Mouse (Mus musculus) midbrain, embryonic 16.5 days (tissue): ENCODE data around the gene Kcnab3. TPM values are rescaled to one million over a fixed set of nuclear protein-coding genes. Genes with fewer than 3 reads are reported as not detected.

Experiments
- ATAC-seq: fragments of 200-750 bp; cut with Nextera tagmentation; 2 replicates; pipeline ENCODE4 v1.8.0; 2017; ENCODE audit warnings: moderate TSS enrichment
- H3K27ac ChIP-seq: fragments of 300-500 bp; sonication (generic); 2 replicates; pipeline ENCODE4 v1.5.1; 2014; ENCODE audit warnings: mild to moderate bottlenecking, low read length, mixed read lengths
- H3K27me3 ChIP-seq: fragments of 300-500 bp; sonication (generic); 2 replicates; pipeline ENCODE4 v1.6.1; 2014; ENCODE audit warnings: low read depth, low read length, mixed read lengths; ENCODE audit not compliant: control insufficient read depth, insufficient read depth
- H3K36me3 ChIP-seq: fragments of 300-500 bp; sonication (generic); 2 replicates; pipeline ENCODE4 v1.6.1; 2014; ENCODE audit warnings: mild to moderate bottlenecking, low read length, moderate library complexity, mixed read lengths; ENCODE audit not compliant: control insufficient read depth, insufficient read depth
- H3K4me1 ChIP-seq: fragments of 300-500 bp; sonication (generic); 2 replicates; pipeline ENCODE4 v1.6.1; 2014; ENCODE audit warnings: mild to moderate bottlenecking, low read length, mixed read lengths; ENCODE audit not compliant: control insufficient read depth, insufficient read depth
- H3K4me2 ChIP-seq: fragments of 300-500 bp; sonication (generic); 2 replicates; pipeline ENCODE4 v1.6.1; 2014; ENCODE audit warnings: mild to moderate bottlenecking, low read length, mixed read lengths
- H3K4me3 ChIP-seq: fragments of 300-500 bp; sonication (generic); 2 replicates; pipeline ENCODE4 v1.5.1; 2014; ENCODE audit warnings: low read depth, mild to moderate bottlenecking, low read length, moderate library complexity, mixed read lengths
- H3K9ac ChIP-seq: fragments of 300-500 bp; sonication (generic); 2 replicates; pipeline ENCODE4 v1.6.1; 2014; ENCODE audit warnings: low read depth, low read length, mixed read lengths
- H3K9me3 ChIP-seq: fragments of 300-500 bp; sonication (generic); replicated peaks from 2 replicates; pipeline ENCODE4 v1.6.1; 2014; ENCODE audit warnings: mild to moderate bottlenecking, low read length, mixed read lengths; ENCODE audit not compliant: control insufficient read depth, poor library complexity, severe bottlenecking
- WGBS: fragments of 180-500 bp; shearing (Covaris S2); extraction: QIAGEN DNeasy Blood & Tissue Kit; methylation state at CpG from one replicate; pipeline ENCODE4 v1.1.7; 2014; 5-methylcytosine and 5-hydroxymethylcytosine counted together
- polyA plus RNA-seq: library from polyadenylated mRNA; unstranded; fragments of >200 nt; fragmentation: Nextera tagmentation; extraction: Ambion mirVana; gene quantifications from 2 replicates; pipeline ENCODE4 v1.2.1, GENCODE M21; 2015

Kcnab3 gene
- polyA plus RNA-seq, 1 experiment from 2014 or later: 5.3 TPM

- Histone ChIP-seq H3K4me2 (peak within 1 kb of the TSS; percentile 92), H3K27ac (peak within 1 kb of the TSS; percentile 97), H3K4me1 (peaks cover 15% of the 10 kb centered on the region), H3K27me3 (no peaks in the 10 kb centered on the region), H3K9me3 (no peaks in the 10 kb centered on the region), H3K9ac (peak within 1 kb of the TSS; percentile 85), H3K36me3 (peaks cover 8% of the 10 kb centered on the region), H3K4me3 (peak within 1 kb of the TSS; percentile 66)
- 1% methylated on average over 95 of the region's 99 CpGs for WGBS
- peak; percentile 94 for ATAC-seq
These were observed 14.4 kb downstream of the Kcnab3 start, which contains the start of gene Rnf227 for GRCm38 (mm10) chr11:69340161-69341131. Gene Rnf227, plus strand, starts transcription at chr11:69340461.

GRCm38 (mm10) chr11:69346441-69346840, 20.4 kb downstream of the Kcnab3 start:
- Histone ChIP-seq H3K9ac (no peak overlapping the region), H3K27me3 (no peaks in the 10 kb centered on the region), H3K4me2 (no peak overlapping the region), H3K36me3 (peaks cover 57% of the 10 kb centered on the region), H3K4me3 (no peak overlapping the region), H3K9me3 (no peaks in the 10 kb centered on the region), H3K27ac (no peak overlapping the region), H3K4me1 (peaks cover 8% of the 10 kb centered on the region)
- WGBS: 94% methylated on average over 25 of the region's 26 CpGs
- ATAC-seq: no peak

GRCm38 (mm10) chr11:69356544-69356943, 30.5 kb downstream of the Kcnab3 start:
- no peak overlapping the region for H3K4me2 ChIP-seq
- peaks cover 90% of the 10 kb centered on the region for H3K36me3 ChIP-seq
- H3K27me3 ChIP-seq: no peaks in the 10 kb centered on the region
- no peak overlapping the region for H3K4me3 ChIP-seq
- no peak overlapping the region for H3K27ac ChIP-seq
- H3K4me1 ChIP-seq: no peaks in the 10 kb centered on the region
- no peaks in the 10 kb centered on the region for H3K9me3 ChIP-seq
- 94% methylated on average over 5 of the region's 5 CpGs for WGBS
- H3K9ac ChIP-seq: no peak overlapping the region
- no peak for ATAC-seq

- ATAC-seq: no peak
- WGBS: 95% methylated on average over 12 of the region's 12 CpGs
- peaks cover 88% of the 10 kb centered on the region for H3K36me3 ChIP-seq
- no peaks in the 10 kb centered on the region for H3K27me3 ChIP-seq
- no peak overlapping the region for H3K4me2 ChIP-seq
- H3K4me3 ChIP-seq: no peak overlapping the region
- no peak overlapping the region for H3K27ac ChIP-seq
- no peak overlapping the region for H3K9ac ChIP-seq
- no peaks in the 10 kb centered on the region for H3K9me3 ChIP-seq
- H3K4me1 ChIP-seq: no peaks in the 10 kb centered on the region
These were observed 31.6 kb downstream of the Kcnab3 start for GRCm38 (mm10) chr11:69357690-69358089.

- no peak overlapping the region for H3K4me3 ChIP-seq
- H3K36me3 ChIP-seq: peaks cover 60% of the 10 kb centered on the region
- no peak overlapping the region for H3K4me2 ChIP-seq
- no peak for ATAC-seq
- no peaks in the 10 kb centered on the region for H3K27me3 ChIP-seq
- H3K4me1 ChIP-seq: peaks cover 20% of the 10 kb centered on the region
- no peak overlapping the region for H3K27ac ChIP-seq
- no peak overlapping the region for H3K9ac ChIP-seq
- no peaks in the 10 kb centered on the region for H3K9me3 ChIP-seq
- 71% methylated on average over 7 of the region's 7 CpGs for WGBS
These were observed 36.0 kb downstream of the Kcnab3 start for GRCm38 (mm10) chr11:69362021-69362420.

GRCm38 (mm10) chr11:69362479-69362878, 36.4 kb downstream of the Kcnab3 start:
- H3K4me3 ChIP-seq: no peak overlapping the region
- no peaks in the 10 kb centered on the region for H3K27me3 ChIP-seq
- WGBS: 91% methylated on average over 2 of the region's 2 CpGs
- H3K4me2 ChIP-seq: no peak overlapping the region
- H3K4me1 ChIP-seq: peaks cover 20% of the 10 kb centered on the region
- no peak overlapping the region for H3K9ac ChIP-seq
- ATAC-seq: no peak
- H3K9me3 ChIP-seq: no peaks in the 10 kb centered on the region
- no peak overlapping the region for H3K27ac ChIP-seq
- H3K36me3 ChIP-seq: peaks cover 55% of the 10 kb centered on the region

GRCm38 (mm10) chr11:69364376-69364775, 38.3 kb downstream of the Kcnab3 start:
- Histone ChIP-seq H3K9ac (peak overlapping the region; percentile 8; the same call in 1 of the 2 replicates), H3K4me3 (no peak overlapping the region)
- WGBS: 47% methylated on average over 8 of the region's 8 CpGs

GRCm38 (mm10) chr11:69364910-69365309, 38.9 kb downstream of the Kcnab3 start:
- Histone ChIP-seq H3K4me2 (peak overlapping the region; percentile 96), H3K27me3 (no peaks in the 10 kb centered on the region), H3K4me1 (peaks cover 20% of the 10 kb centered on the region), H3K27ac (peak overlapping the region; percentile 100), H3K36me3 (peaks cover 33% of the 10 kb centered on the region), H3K9ac (peak overlapping the region; percentile 8; the same call in 1 of the 2 replicates), H3K9me3 (no peaks in the 10 kb centered on the region), H3K4me3 (no peak overlapping the region)
- 3% methylated on average over 6 of the region's 6 CpGs for WGBS
- ATAC-seq: peak; percentile 30

More at GRCm38 (mm10) chr11:69364376-69364775, 38.3 kb downstream of the Kcnab3 start:
- peaks cover 20% of the 10 kb centered on the region for H3K4me1 ChIP-seq
- no peak for ATAC-seq
- H3K36me3 ChIP-seq: peaks cover 39% of the 10 kb centered on the region
- H3K4me2 ChIP-seq: peak overlapping the region; percentile 96
- no peaks in the 10 kb centered on the region for H3K27me3 ChIP-seq
- peak overlapping the region; percentile 66 for H3K27ac ChIP-seq
- H3K9me3 ChIP-seq: no peaks in the 10 kb centered on the region

- peak; percentile 29 for ATAC-seq
- Histone ChIP-seq H3K4me2 (peak overlapping the region; percentile 96), H3K9ac (peak overlapping the region; percentile 65), H3K27ac (peak overlapping the region; percentile 100), H3K4me1 (peaks cover 23% of the 10 kb centered on the region), H3K4me3 (peak overlapping the region; percentile 92), H3K9me3 (no peaks in the 10 kb centered on the region), H3K27me3 (no peaks in the 10 kb centered on the region), H3K36me3 (peaks cover 25% of the 10 kb centered on the region)
- WGBS: 18% methylated on average over 6 of the region's 6 CpGs
These were observed 39.7 kb downstream of the Kcnab3 start for GRCm38 (mm10) chr11:69365722-69366121.
